Mouse (Mus musculus): ENCODE data around the gene Ankrd12.

The Ankrd12 gene

DNA sequence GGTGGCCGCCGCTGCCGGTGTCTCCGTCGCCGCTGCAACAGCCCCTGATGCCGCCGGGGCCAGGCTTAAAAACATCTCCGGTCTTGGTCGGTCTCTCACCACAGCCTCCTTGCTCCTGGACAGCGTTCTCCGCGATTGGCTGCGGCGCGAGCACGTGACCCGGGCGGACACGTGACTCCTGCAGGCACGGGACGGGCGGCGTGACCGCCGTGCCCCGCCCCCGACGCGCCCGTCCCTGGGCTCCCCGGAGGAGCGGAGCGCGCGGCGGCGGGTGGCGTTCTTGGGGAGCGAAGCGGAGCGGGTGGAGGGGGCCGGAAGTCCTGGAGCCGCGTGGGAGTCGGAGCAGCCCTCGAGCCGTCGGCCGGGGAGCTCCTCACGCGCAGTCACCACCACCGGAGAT, at the start of gene Ankrd12:
TSS of gene Ankrd12 (minus strand) at position 156 of the 400 bp plus-strand sequence.
- in situ Hi-C loops (cut with MseI, MboI), result no loop called here

DNA sequence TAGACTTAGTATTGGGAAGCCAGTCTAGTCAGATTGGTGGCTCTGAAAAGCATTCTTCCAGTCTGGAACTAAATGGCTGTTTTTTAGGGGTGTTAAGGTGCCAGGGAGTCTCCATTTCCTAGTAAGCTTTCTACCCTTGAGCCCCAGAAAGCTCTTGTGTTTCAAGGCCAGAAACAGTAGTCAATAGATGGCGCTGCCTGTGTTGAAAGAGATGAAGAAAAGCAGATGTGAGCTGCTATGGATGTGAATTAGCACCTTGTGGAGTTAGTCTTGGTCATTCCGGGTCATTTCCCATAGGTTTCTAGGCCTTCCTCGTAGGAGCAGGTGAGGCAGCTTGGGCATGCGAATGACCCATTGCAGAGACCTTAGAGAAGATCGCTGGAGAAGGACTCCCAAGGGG, 48.3 kb upstream of the Ankrd12 start:
- in situ Hi-C loops (cut with MseI, MboI), result no loop called here

DNA sequence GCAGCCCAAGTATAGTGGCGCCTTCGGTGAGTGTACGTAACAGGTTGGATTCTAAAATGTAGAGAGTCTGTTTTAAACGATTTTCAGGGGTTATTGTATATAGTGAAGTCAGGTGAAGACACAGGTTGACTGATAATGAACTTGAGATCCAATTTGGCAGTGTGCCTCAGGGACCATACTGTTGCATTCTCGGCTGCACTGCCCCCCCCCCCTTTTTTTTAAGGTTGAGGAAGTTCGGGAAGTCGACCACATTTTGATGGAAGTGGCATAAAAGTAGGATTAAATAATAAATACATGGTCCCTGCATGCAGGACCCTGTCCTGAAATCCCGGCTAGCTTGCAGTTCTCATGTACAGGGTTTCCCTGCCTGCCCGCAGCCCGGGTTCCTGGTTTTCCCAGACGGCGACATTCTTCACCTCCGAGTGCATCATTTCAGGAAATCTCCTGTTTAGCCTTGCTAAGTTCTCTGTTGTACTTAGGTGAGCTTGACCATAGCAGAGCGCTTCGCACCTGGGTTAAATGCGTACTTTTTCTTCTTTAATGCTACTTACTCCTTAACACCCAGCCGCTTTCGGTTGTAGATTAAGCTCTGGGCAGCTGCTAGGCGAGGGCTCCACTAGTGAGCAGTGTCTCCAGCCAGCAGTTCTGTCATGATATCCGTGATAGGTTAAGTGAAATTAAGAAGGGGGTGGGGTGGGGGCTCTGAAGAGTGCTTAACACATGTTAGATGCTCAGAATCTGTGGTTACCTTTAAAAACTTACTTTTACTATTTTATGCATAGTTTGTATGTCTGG, 47.1 kb upstream of the Ankrd12 start:
- in situ Hi-C loops (cut with MseI, MboI), result no loop called here

DNA sequence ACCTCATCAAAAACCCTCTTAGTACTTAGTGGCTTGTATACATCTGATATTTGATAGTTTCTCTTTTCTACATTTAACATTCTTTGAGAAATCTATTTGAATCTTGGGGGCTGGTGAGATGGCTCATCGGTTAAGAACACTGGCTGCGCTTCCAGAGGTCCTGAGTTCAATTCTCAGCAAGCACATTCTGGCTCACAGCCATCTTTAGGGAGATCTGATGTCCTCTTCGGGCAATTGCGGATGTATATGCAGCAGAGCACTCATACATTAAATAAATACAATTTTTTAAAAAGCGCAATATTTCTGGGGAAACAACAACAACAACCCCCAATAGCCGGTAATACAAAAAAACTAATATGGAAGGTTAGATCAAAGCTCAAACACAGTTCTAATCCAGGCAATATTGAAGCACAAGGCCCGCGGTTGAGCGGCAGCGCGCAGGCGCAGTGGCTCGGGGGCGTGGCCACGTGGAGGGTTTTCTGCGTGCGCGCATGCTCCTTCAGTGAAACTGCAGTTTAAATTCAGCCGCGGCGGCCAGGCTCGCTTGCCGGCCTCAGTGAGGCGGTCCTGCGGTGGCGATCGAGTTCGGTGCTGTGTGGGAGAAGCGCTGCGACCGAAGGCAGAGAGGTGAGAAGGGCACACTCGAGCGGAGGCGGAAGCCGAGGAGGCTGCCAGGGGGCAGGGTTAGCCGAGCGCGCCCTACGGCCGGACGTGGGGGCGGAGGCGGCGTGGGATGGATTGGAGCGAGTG, 46.4 kb upstream of the Ankrd12 start, which contains the start of gene Ddx11:
TSS of gene Ddx11 (plus strand) at position 455 of the 750 bp plus-strand sequence.
- in situ Hi-C loops (cut with MseI, MboI), result no loop called here

DNA sequence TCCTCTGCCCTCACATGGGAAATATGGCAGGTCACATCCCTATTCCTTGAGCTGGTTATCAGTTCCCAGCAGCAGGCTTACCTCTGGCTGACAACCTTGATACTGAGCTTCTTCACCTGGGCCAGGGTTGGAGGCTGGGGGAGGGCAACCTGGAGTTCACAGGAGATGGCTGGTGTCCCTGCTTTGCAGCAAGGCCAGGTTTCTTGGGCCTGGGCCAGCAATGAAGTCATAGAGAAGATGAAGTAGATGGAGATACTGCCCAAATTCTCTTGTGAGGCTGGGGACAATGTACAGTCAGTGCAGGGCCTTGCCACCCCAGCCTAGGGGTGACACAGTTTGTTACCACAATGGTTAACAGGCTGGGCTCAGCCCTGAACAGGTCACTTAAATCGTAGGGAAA, 43.8 kb upstream of the Ankrd12 start:
- in situ Hi-C loops (cut with MseI, MboI), result no loop called here

DNA sequence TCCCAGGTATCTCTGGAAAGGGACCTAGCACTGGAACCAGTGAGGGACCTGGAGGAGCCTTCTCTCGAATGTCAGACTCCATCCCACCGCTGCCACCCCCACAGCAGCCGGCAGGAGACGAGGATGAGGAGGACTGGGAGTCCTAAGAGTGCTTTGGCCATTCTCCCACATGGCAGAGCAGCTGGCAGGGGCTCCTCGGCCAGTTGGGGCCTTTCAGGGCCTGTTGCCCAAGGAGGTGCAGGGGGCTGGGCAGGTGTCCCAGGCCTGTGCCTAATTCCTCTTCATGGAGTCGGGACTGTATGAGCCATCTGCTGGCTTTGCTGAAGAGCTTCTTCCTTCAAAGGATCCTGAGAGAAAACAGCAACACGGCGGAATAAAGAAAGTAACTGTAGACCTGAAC, 42.1 kb upstream of the Ankrd12 start:
- in situ Hi-C loops (cut with MseI, MboI), result no loop called here

DNA sequence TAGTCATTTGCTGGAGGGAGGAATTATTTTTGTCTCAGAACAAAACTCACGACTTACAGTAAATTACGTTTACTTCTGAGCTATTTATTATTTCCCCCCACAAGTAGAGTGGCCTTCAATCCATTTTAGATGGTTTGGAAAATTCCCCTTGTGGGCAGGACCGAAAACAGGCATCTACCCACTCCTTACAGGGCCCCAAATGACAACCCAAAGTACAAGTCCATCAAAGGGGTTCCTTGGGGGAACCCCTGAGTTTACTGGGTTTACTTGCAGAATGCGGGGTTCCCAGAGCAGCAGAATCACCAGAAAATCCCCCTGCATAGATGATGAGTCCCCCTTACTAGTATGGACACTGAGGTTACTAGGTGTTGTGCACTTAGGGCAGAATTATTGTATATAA, 35.3 kb upstream of the Ankrd12 start:
- in situ Hi-C loops (cut with MseI, MboI), result no loop called here

DNA sequence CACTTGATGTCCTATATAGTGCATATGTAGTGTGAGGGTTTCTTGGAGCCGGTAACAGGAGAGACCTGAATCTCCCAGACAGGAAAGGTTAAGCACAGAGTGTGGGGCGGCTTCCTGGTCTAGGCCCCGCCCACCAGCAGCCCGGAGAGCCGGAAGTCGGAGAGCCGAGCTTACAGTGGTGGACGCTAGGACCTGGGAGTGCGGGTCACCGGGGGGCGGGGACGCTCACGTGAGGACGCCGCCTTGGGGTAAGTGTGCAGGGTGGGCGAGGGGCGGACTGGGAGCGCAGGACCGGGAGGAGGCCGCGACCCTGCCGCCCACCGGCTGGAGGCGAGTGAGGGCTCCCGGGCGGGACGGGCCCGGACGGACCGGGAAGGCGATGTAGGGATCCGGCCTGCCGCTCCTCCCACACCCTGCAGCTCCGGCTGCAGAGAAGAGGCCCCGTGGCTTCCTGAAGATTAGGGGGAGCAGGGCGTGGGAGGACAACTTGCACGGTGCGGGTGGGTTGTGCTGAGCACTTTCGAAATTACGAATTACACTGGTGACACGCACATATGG, 34.6 kb upstream of the Ankrd12 start, which contains the start of gene Washc1:
TSS of gene Washc1 (plus strand) at position 144 of the 558 bp plus-strand sequence.
- in situ Hi-C loops (cut with MseI, MboI), result no loop called here

DNA sequence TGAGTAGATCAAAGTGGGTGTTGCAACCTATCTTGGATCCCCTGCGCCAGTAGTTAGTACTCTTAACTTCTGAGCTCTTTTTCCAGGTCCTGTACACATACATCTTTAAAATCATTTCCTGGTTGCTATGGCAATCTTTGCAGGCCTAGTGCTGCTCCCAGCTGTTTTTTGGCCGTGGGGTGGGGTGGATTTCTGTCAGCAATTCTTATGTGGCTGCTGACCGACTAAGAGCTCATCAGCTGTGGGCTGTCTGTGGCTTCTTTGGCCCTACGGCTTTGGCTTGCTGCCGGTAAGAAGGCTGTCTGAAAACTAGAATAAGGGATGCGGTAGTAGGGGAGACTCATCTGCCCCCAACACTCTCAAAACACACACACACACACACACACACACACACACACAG, 33.9 kb upstream of the Ankrd12 start:
- in situ Hi-C loops (cut with MseI, MboI), result no loop called here

DNA sequence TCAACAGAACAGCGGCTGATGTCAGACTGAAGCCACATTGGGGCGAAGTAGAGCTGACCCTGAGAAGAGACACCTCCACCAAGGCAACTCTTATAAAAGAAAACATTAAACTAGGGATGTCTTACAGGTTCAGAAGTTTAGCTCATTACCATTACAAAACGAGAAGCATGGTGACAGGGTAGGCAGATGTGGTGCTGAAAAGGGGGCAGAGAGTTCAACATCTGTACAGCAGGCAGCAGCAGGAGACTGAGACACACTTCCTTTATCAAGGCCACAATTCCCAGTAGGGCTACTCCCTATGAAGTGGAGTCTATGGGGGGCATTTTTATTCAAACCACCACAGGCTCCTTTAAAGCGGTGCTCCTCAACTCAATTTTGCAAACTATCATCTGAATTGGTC, 31.3 kb upstream of the Ankrd12 start:
- in situ Hi-C loops (cut with MseI, MboI), result loop anchor here in 1 of 2 experiments (10.0 kb wide), 1 partner anchor 243 kb away; no protein-coding TSS in a partner anchor

DNA sequence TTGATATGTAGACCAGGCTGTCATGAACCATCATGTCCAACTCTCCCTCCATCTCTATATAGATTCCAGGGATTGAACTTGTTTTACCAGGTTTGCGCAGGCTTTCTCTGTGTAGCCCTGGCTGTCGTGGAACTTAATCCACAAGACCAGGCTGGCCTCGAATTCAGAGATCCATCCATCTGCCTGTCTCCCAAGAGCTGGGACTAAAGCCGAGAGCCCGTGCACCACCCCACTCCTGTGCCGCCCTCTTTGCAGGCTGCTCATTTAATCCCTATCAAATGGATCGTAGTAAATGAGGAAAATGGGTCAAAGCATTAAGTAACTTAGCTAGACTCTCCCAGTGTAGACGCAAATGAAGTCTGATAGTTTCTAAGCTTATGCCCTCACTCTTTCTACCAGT, 30.6 kb upstream of the Ankrd12 start:
- in situ Hi-C loops (cut with MseI, MboI), result loop anchor here in 1 of 2 experiments (10.0 kb wide), 1 partner anchor 243 kb away; no protein-coding TSS in a partner anchor

DNA sequence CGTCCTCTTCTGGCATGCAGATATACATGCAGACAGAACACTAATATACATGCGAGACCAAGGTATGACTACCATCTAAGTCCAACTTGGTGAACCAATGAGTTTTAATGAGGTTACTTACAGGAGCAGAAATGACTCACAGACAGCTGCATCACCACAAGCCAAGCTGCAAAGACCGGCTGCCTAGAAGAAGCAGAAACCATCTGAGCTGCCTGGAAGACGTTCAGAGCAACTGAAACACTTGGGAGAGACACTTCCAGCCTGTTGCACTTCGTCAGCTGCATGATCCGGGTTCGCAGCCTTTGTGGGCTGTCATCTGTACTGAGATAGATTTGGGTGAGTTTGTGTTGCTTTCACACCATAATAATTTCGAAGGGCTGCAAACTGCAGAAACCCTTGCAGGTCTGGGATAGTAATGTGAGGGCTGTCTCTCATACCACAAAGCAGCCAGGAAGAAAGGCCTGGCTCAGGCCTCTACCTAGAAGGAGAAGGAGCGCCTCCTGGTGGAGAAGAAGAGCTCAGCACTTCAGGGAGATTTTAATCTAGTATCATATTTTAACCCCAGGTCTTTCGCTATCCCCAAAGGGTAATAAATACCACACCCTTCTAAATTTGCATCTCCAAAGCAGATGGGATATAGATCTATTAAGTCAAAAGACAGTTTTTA, 29.8 kb upstream of the Ankrd12 start:
- in situ Hi-C loops (cut with MseI, MboI), result loop anchor here in 1 of 2 experiments (10.0 kb wide), 1 partner anchor 242 kb away; no protein-coding TSS in a partner anchor

DNA sequence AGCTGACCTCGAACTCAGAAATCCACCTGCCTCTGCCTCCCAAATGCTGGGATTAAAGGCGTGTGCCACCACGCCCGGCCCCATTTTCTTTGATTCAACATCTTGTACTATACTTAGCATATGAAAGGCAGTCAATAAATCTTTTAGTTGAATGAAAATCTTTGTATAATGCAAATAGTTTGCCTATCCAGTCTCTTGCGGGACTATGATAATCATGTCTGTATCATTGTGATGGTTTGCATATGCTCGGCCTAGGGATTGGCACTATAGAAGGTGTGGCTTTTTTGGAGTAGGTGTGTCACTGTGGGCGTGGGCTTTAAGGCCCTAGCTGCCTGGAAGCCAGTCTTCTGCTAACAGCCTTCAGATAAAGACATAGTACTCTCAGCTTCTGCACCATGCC, 27.2 kb upstream of the Ankrd12 start:
- in situ Hi-C loops (cut with MseI, MboI), result loop anchor here in 1 of 2 experiments (10.0 kb wide), 1 partner anchor 239 kb away; no protein-coding TSS in a partner anchor

DNA sequence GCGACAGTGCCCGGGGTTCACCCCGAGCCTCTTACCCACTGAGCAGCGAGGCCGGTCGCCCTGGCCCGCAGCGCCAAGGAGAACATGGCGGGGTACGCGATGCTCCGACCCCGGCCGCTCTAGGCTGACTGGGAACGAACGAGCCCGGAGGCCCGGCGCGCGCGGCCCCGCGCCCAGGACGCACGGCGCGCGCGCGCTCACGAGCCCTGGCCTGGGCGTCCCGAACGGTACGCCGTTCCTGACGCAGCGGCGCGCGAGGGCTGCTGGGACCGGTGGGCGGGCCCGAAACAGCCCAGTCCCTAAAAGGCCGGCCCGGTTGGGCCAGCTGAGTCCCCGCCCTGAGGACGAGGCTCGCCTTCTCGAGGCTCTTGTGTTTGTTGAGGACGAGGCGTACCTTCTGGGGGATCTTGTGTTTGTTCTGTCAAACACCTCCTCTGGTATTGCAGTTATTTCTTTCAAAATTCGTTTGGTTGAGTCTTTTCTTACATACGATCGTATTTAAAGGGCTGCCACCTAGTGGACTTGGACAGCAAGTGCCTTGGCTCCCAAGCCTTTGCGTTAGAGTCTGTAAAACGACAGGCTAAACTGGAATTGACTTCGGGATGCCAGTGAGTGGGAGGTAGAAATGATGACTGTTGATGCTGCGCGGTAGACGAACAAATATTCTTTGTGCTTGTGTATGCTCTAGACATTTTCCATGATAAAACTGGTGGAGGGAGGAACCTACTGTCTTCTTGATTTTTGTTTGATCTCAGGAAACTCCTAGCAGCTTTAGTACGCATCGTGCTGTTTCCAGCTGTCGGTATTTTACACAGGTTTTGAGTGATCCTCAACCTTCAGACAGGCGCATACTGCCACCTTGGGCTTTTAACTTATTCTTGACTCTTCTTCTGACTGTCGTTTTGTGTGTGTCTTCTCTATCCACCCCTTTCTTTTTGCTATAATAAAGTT, 24.8 kb upstream of the Ankrd12 start, which contains the start of gene Ndufv2:
TSS of gene Ndufv2 (minus strand) at position 180 of the 951 bp plus-strand sequence.
- in situ Hi-C loops (cut with MseI, MboI), result loop anchor here in 1 of 2 experiments (10.0 kb wide), 1 partner anchor 237 kb away; no protein-coding TSS in a partner anchor

DNA sequence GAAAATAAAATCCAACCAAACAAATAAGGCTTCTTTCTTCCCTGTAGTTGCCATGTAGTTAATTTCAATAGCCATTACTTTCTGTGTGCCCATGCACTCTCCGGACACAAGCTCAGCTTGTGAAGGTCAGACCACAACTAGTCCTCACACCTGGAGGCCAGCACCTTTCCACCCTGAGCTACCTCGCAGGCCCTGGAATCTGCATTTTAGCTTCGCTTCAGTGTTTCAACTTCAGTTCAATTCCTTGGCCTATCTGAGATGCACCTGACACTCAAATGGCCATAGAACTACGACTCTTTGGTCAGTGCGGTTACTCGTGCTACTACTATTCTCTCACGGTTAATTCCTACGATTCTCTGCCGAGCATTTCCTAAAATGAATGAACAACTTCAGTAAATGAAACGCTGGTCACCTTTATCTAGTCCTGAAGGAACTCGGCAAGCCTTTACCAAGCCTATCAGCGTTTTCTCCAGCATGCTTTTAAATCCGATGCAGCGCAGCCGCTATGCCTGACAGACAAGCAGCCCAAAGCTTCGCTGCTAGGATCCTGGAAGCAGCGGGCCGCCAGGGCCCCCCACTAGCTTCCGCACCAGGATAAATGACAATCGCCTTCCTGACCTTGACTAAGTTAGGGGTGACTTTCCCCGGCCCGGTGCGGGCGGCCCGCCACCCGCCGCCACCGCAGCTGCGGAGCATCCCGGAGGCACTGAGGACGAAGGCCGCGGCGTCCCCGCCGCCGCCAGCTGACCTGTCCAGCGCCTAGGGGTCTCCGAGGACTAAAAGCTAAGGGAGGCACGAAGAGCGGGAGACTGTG, 23.9 kb upstream of the Ankrd12 start:
- in situ Hi-C loops (cut with MseI, MboI), result loop anchor here in 1 of 2 experiments (10.0 kb wide), 1 partner anchor 236 kb away; no protein-coding TSS in a partner anchor

DNA sequence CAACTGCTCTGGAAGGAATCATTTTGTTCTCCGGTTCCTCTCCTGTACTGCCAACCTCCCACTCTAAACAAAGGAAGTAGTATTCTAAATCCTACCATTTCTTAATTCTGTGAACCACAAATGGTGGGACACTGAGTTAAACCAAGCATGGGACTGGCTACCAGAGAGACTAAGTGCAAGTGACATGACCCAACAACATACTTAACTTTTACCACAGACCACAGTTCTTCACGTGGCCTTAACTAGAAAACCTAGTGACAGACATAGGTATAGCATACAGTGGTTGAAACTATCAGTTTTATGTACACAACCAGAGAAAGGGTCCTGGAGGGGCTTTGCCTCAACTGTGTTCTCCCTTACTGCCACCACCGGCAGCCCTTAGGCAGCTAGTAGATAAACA, 15.8 kb upstream of the Ankrd12 start:
- in situ Hi-C loops (cut with MseI, MboI), result no loop called here

DNA sequence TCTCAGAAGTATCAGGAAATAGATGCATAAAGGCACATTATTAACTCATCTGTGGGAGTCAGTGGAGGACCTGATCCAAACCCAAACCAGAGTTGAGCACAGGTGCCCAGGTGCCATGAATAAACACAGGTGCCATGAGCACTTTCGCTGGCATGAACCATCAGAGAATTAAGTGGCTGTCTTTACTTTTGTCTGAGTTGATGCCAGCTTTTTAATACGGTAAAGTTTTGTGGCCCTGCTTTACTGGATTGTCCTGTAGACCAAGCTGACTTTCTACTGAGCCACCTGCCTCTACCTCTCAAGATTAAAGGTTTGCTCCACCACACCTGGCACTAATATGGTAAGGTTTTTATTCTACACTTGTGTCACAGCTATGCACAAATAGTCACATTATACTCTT, 15.2 kb upstream of the Ankrd12 start:
- in situ Hi-C loops (cut with MseI, MboI), result no loop called here

DNA sequence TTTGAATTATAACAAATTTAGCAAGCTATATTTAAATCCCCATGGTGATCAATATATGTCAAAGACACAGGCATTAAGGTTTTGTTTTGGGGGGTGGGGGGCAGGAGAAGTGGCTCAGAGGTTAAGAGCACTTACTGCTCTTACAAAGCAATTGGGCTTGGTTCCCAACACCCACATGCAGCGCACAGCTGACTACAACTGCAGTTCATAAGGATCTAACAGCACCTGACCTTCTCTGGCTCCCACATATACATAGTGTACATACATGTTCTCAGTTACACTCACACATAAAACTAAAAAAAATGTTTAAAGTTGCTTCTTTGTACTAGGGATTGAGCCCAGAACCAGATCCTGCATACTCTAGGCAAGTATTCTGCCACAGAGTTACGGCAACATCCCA, 14.5 kb upstream of the Ankrd12 start:
- in situ Hi-C loops (cut with MseI, MboI), result no loop called here

DNA sequence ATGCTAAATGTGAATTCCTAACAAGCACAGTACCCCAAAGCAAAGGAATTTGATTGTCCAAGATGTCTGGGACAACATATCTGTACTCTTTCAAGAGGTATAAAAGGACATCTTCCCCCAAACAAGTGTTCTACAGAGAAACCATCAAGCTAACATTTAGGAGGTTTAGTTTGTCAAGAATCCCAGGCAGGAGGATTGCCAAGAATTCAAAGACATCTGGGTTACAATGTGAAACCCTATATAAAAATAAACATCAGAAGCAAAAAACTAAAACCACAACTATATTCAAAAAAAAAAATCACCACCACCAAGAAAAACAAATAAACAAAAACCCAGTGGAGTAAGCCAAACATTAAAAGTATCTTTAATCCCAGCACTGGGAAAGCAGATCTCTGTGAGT, 13.4 kb upstream of the Ankrd12 start:
- in situ Hi-C loops (cut with MseI, MboI), result no loop called here
